Mouse (Mus musculus): ENCODE measurements around the gene Kpnb1.

The Kpnb1 gene

GRCm38 (mm10) chr11:97186947-97187763 lies 526 bp downstream of the Kpnb1 start:
- DNase-seq (ENCODE audit: extremely low spot score, low spot score): peak; percentile 98

GRCm38 (mm10) chr11:97185704-97186614 lies 1.7 kb downstream of the Kpnb1 start:
- DNase-seq (ENCODE audit: extremely low spot score, low spot score): no peak

- DNase-seq (ENCODE audit: extremely low spot score, low spot score): no peak
These were observed 2.8 kb downstream of the Kpnb1 start for GRCm38 (mm10) chr11:97184875-97185274.

GRCm38 (mm10) chr11:97182446-97182845 lies 5.2 kb downstream of the Kpnb1 start:
- DNase-seq (ENCODE audit: extremely low spot score, low spot score): no peak

- no peak for DNase-seq (ENCODE audit: extremely low spot score, low spot score)
These were observed 6.6 kb downstream of the Kpnb1 start for GRCm38 (mm10) chr11:97181061-97181460.

GRCm38 (mm10) chr11:97178198-97178597 lies 9.5 kb downstream of the Kpnb1 start:
- no peak for DNase-seq (ENCODE audit: extremely low spot score, low spot score)

- no peak for DNase-seq (ENCODE audit: extremely low spot score, low spot score)
These were observed 10.8 kb downstream of the Kpnb1 start for GRCm38 (mm10) chr11:97176851-97177250.

GRCm38 (mm10) chr11:97175499-97175898 lies 12.2 kb downstream of the Kpnb1 start:
- DNase-seq (ENCODE audit: extremely low spot score, low spot score): no peak

- DNase-seq (ENCODE audit: extremely low spot score, low spot score): no peak
These were observed 27.3 kb downstream of the Kpnb1 start for GRCm38 (mm10) chr11:97160341-97160740.

- no peak for DNase-seq (ENCODE audit: extremely low spot score, low spot score)
These were observed 30.7 kb downstream of the Kpnb1 start for GRCm38 (mm10) chr11:97156999-97157398.

- no peak for DNase-seq (ENCODE audit: extremely low spot score, low spot score)
These were observed 34.9 kb downstream of the Kpnb1 start for GRCm38 (mm10) chr11:97152662-97153287.

GRCm38 (mm10) chr11:97152023-97152426 lies 35.7 kb downstream of the Kpnb1 start:
- DNase-seq (ENCODE audit: extremely low spot score, low spot score): no peak

- DNase-seq (ENCODE audit: extremely low spot score, low spot score): peak; percentile 62
These were observed 36.3 kb downstream of the Kpnb1 start, which contains the start of gene Tbkbp1 for GRCm38 (mm10) chr11:97151343-97151801. Gene Tbkbp1, minus strand, starts transcription at chr11:97151495.

GRCm38 (mm10) chr11:97150411-97151330 lies 37.0 kb downstream of the Kpnb1 start:
- peak; percentile 90 for DNase-seq (ENCODE audit: extremely low spot score, low spot score)

- DNase-seq (ENCODE audit: extremely low spot score, low spot score): no peak
These were observed 37.7 kb downstream of the Kpnb1 start for GRCm38 (mm10) chr11:97149995-97150410.

GRCm38 (mm10) chr11:97149026-97149425 lies 38.7 kb downstream of the Kpnb1 start:
- no peak for DNase-seq (ENCODE audit: extremely low spot score, low spot score)

- no peak for DNase-seq (ENCODE audit: extremely low spot score, low spot score)
These were observed 39.1 kb downstream of the Kpnb1 start for GRCm38 (mm10) chr11:97148591-97148990.

GRCm38 (mm10) chr11:97147333-97147732 lies 40.3 kb downstream of the Kpnb1 start:
- DNase-seq (ENCODE audit: extremely low spot score, low spot score): no peak

- DNase-seq (ENCODE audit: extremely low spot score, low spot score): peak; percentile 86
These were observed 41.0 kb downstream of the Kpnb1 start for GRCm38 (mm10) chr11:97146724-97147123.

- no peak for DNase-seq (ENCODE audit: extremely low spot score, low spot score)
These were observed 41.7 kb downstream of the Kpnb1 start for GRCm38 (mm10) chr11:97145951-97146350.

Data from neural tube, embryonic 10.5 days (tissue).